Mouse (Mus musculus): ENCODE measurements around the gene Gm42791.

DNA sequence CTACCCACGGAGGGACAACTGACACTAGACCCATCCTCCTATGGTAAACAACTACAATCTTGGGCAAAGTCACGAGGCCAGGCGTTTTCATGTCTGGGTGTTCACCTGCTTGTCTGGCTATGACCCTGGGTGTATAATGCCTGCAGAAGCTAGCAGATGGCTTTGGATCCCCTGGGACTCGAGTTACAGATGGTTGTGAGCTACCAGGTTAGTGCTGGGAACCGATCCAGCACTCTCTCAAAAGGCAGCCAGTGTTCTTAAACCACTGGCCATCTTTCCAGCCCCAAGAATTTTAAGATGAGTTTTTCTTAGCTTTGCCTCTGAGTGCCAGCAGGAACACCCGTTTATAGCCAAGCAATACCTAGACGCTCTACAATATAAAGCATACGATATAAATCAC lies 111.3 kb downstream of the Gm42791 start:
- TF ChIP-seq CTCF (IDR thresholded peaks at IDR 0.05; ENCODE audit: control insufficient read depth, insufficient read depth, insufficient replicate concordance, low read depth, low read length) (no peak), POLR2A (IDR thresholded peaks at IDR 0.05; ENCODE audit: control insufficient read depth, low read depth, low read length) (no peak)

Measured in testis, adult 2 months (tissue).